Mouse (Mus musculus) midbrain, embryonic 16.5 days (tissue): ENCODE results near the gene Zfp367. TPM values are rescaled to one million over a fixed set of nuclear protein-coding genes. Genes with fewer than 3 reads are reported as not detected.

Experiments
- ATAC-seq: fragments of 200-750 bp; cut with Nextera tagmentation; 2 replicates; pipeline ENCODE4 v1.8.0; 2017; ENCODE audit warnings: moderate TSS enrichment
- H3K27ac ChIP-seq: fragments of 300-500 bp; sonication (generic); 2 replicates; pipeline ENCODE4 v1.5.1; 2014; ENCODE audit warnings: mild to moderate bottlenecking, low read length, mixed read lengths
- H3K27me3 ChIP-seq: fragments of 300-500 bp; sonication (generic); 2 replicates; pipeline ENCODE4 v1.6.1; 2014; ENCODE audit warnings: low read depth, low read length, mixed read lengths; ENCODE audit not compliant: control insufficient read depth, insufficient read depth
- H3K36me3 ChIP-seq: fragments of 300-500 bp; sonication (generic); 2 replicates; pipeline ENCODE4 v1.6.1; 2014; ENCODE audit warnings: mild to moderate bottlenecking, low read length, moderate library complexity, mixed read lengths; ENCODE audit not compliant: control insufficient read depth, insufficient read depth
- H3K4me1 ChIP-seq: fragments of 300-500 bp; sonication (generic); 2 replicates; pipeline ENCODE4 v1.6.1; 2014; ENCODE audit warnings: mild to moderate bottlenecking, low read length, mixed read lengths; ENCODE audit not compliant: control insufficient read depth, insufficient read depth
- H3K4me2 ChIP-seq: fragments of 300-500 bp; sonication (generic); 2 replicates; pipeline ENCODE4 v1.6.1; 2014; ENCODE audit warnings: mild to moderate bottlenecking, low read length, mixed read lengths
- H3K4me3 ChIP-seq: fragments of 300-500 bp; sonication (generic); 2 replicates; pipeline ENCODE4 v1.5.1; 2014; ENCODE audit warnings: low read depth, mild to moderate bottlenecking, low read length, moderate library complexity, mixed read lengths
- H3K9ac ChIP-seq: fragments of 300-500 bp; sonication (generic); 2 replicates; pipeline ENCODE4 v1.6.1; 2014; ENCODE audit warnings: low read depth, low read length, mixed read lengths
- H3K9me3 ChIP-seq: fragments of 300-500 bp; sonication (generic); replicated peaks from 2 replicates; pipeline ENCODE4 v1.6.1; 2014; ENCODE audit warnings: mild to moderate bottlenecking, low read length, mixed read lengths; ENCODE audit not compliant: control insufficient read depth, poor library complexity, severe bottlenecking
- WGBS: fragments of 180-500 bp; shearing (Covaris S2); extraction: QIAGEN DNeasy Blood & Tissue Kit; methylation state at CpG from one replicate; pipeline ENCODE4 v1.1.7; 2014; 5-methylcytosine and 5-hydroxymethylcytosine counted together
- polyA plus RNA-seq: library from polyadenylated mRNA; unstranded; fragments of >200 nt; fragmentation: Nextera tagmentation; extraction: Ambion mirVana; gene quantifications from 2 replicates; pipeline ENCODE4 v1.2.1, GENCODE M21; 2015

Zfp367 gene
- polyA plus RNA-seq, 1 experiment from 2014 or later = 3.8 TPM

DNA sequence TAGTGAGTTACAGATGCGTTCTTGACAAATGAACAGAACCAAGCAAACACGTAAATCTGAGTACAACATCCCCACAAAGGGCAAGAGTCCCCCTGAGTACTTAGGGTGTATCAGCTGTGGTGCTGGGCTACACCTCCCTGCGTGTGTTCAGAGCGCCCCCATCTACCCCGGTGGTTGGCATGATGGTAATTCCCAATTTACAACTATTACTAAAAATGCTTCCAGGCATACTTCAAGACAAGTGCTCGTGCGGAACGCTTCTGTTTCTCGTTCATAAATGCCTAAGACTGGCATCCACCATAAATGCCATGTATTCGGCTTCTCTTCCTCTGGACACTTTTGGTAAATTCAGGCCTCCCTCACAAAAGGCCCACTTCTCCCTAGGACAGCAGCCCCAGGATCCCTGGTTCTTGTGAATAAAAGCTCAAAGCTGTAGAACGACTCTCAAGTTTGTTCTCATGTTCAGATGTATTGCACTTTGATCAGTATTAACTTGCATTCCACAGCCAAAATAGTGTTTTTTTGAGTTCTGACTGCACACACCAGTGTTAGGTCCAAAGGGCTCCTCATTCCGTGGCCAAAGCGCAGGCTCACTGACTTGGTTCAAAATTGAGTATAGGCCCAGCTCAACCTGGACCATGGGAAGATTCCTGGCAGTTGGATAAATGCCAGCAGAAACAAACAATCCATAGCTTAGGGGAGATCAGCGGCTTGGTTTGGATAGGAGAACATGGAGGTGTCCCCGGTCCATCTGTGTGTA is 23.2 kb downstream of the Zfp367 start:
- H3K9me3 ChIP-seq = no peaks in the 10 kb centered on the region
- H3K27me3 ChIP-seq = no peaks in the 10 kb centered on the region
- H3K27ac ChIP-seq = no peak overlapping the region
- peak overlapping the region; percentile 92 for H3K4me2 ChIP-seq
- 39% methylated on average over 15 of the region's 15 CpGs for WGBS
- peaks cover 5% of the 10 kb centered on the region; the same call in 1 of the 2 replicates for H3K4me1 ChIP-seq
- H3K36me3 ChIP-seq = no peaks in the 10 kb centered on the region
- H3K9ac ChIP-seq = no peak overlapping the region
- ATAC-seq = peak; percentile 83; the same call in 1 of the 2 replicates
- peak overlapping the region; percentile 51 for H3K4me3 ChIP-seq

DNA sequence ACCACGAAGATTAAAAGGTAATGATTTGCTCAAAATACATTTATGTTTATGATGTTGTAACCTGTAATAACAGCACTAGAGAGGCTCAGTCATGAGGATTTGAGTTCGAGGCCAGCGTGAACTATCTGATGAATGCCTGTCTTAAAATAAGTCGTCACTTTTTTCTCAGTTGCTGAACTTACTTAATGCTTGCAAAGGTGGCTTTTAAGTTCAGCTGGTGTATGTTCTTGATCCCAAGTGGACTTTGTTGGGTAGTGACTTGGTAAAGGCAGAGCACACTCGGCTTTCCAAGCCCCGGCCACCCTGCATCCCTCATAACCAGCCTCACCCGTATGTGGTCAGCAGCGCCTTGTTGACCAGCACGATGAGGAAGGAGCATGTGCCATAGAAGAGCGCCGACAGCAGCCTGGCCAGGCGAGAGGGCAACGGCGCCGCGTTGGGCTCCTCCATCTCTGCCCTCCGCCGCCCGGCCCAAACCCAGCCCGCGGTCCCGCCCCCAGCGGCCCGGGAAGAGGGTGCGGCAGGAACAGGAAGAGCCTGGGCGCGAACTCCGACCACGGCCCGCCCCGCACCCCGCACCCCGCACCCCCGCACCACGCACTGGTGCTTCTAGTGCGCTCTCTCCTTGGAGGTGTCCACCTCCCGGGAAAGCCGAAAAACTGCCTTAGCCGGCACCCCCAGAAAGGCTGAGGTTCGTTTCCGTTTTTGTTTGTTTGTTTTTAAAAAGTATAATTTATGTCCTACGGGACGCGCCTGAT is 24.0 kb downstream of the Zfp367 start, which contains the start of gene Slc35d2:
Gene Slc35d2 (minus strand): TSS at position 511 of the 758 bp plus-strand sequence.
- Histone ChIP-seq H3K27ac (no peak within 1 kb of the TSS), H3K36me3 (no peaks in the 10 kb centered on the region), H3K27me3 (no peaks in the 10 kb centered on the region), H3K9me3 (no peaks in the 10 kb centered on the region), H3K9ac (peak within 1 kb of the TSS; percentile 66), H3K4me3 (peak within 1 kb of the TSS; percentile 51), H3K4me1 (peaks cover 5% of the 10 kb centered on the region; the same call in 1 of the 2 replicates), H3K4me2 (peak within 1 kb of the TSS; percentile 92)
- 9% methylated on average over 44 of the region's 44 CpGs for WGBS
- peak; percentile 83 for ATAC-seq

DNA sequence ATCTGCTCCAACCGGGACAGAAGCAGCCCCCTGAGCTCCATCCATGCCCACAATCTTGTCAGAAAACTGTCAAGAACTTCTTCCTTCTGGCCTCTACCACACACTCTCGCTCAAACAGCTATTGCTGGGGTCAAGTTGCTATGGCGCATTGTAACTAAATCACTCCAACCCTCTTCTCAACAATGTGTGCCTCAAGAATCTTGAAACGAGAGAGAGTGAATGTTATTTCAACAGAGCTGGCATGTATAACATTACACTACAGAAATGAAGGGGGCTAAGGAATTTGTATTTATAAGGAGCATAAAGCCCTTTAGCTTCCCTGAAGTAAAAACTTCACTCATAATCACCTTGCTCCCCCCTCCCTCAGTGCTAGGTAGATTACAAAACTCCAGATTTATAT is 26.7 kb downstream of the Zfp367 start:
- Histone ChIP-seq H3K27me3 (no peaks in the 10 kb centered on the region), H3K4me1 (peaks cover 5% of the 10 kb centered on the region; the same call in 1 of the 2 replicates), H3K4me3 (no peak overlapping the region), H3K27ac (no peak overlapping the region), H3K4me2 (no peak overlapping the region), H3K9ac (no peak overlapping the region), H3K36me3 (no peaks in the 10 kb centered on the region), H3K9me3 (0 out of 2 replicates have a peak, but pooled peaks cover 3% of the 10 kb centered on the region)
- no peak for ATAC-seq
- WGBS = 55% methylated on average over 4 of the region's 4 CpGs

- ATAC-seq = no peak
- H3K36me3 ChIP-seq = no peaks in the 10 kb centered on the region
- no peak overlapping the region for H3K4me3 ChIP-seq
- H3K27ac ChIP-seq = no peak overlapping the region
- WGBS = 87% methylated on average over 6 of the region's 6 CpGs
- peaks cover 5% of the 10 kb centered on the region; the same call in 1 of the 2 replicates for H3K4me1 ChIP-seq
- H3K9me3 ChIP-seq = 0 out of 2 replicates have a peak, but pooled peaks cover 3% of the 10 kb centered on the region
- H3K9ac ChIP-seq = no peak overlapping the region
- no peak overlapping the region for H3K4me2 ChIP-seq
- H3K27me3 ChIP-seq = no peaks in the 10 kb centered on the region
Measured at GRCm38 (mm10) chr13:64124886-64125285, 28.1 kb downstream of the Zfp367 start.

DNA sequence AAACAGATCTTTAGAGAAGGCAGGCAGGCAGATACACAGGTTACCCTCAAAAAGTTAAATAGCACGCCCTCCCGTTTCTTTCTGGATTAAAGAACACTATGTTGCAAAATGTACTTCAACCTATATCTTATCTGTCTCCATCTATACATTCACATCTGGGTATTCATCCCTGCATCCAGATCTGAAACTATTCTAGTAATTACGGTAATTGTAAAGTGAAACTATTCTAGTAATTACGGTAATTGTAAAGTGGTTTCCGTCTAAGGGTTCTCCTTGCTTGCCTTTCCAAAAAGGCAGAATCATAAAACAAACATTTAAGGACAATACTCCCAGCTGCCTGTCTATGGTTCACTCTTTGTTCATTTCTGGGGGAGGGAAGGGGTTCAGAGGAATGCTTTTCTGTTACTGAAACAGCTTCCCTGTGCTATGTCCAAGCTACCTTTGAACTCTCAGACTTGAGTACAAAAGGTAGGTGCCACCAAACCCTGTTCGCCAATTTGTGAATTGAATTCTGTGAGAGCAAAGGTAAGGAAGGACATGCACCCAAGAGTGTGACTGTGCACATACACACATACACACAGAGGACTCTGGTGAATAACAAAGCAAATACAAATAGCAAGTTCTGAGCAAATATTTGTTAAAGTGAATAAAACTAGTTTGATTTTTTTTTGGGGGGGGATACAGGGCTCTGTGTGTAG is 29.4 kb downstream of the Zfp367 start:
- Histone ChIP-seq H3K4me2 (no peak overlapping the region), H3K9me3 (0 out of 2 replicates have a peak, but pooled peaks cover 3% of the 10 kb centered on the region), H3K9ac (no peak overlapping the region), H3K36me3 (no peaks in the 10 kb centered on the region), H3K4me3 (no peak overlapping the region), H3K4me1 (no peaks in the 10 kb centered on the region), H3K27me3 (no peaks in the 10 kb centered on the region), H3K27ac (no peak overlapping the region)
- no peak for ATAC-seq
- WGBS = 29% methylated on average over 6 of the region's 6 CpGs

DNA sequence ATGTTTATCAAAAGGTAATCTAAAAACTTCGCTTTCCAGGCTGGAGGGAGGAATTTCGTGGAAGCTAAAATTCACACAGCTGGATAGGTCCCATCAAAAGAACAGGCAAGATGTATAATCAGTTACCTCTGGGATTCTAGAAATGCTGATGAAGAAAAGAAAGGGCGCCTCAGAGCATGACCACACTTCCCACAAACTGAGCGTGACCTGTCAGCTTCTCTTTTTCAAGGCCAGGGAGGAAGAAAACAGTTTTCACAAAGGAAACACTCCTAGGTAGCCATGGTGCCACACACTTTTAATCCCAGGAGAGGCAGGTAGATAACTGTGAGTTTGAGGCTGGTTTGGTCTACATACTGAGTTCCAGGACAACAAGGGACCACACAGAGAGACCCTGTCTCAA is 32.2 kb downstream of the Zfp367 start:
- Histone ChIP-seq H3K9me3 (0 out of 2 replicates have a peak, but pooled peaks cover 3% of the 10 kb centered on the region), H3K36me3 (no peaks in the 10 kb centered on the region), H3K9ac (no peak overlapping the region), H3K4me3 (no peak overlapping the region), H3K4me1 (no peaks in the 10 kb centered on the region), H3K27me3 (no peaks in the 10 kb centered on the region), H3K4me2 (no peak overlapping the region), H3K27ac (no peak overlapping the region)
- no peak for ATAC-seq
- 51% methylated on average over 4 of the region's 4 CpGs for WGBS

- no peak overlapping the region for H3K4me3 ChIP-seq
- no peaks in the 10 kb centered on the region for H3K36me3 ChIP-seq
- no peak overlapping the region for H3K4me2 ChIP-seq
- no peak for ATAC-seq
- no peak overlapping the region for H3K9ac ChIP-seq
- H3K9me3 ChIP-seq = no peaks in the 10 kb centered on the region
- no peaks in the 10 kb centered on the region for H3K4me1 ChIP-seq
- WGBS = 60% methylated on average over 2 of the region's 2 CpGs
- no peaks in the 10 kb centered on the region for H3K27me3 ChIP-seq
- no peak overlapping the region for H3K27ac ChIP-seq
Measured at GRCm38 (mm10) chr13:64117442-64117841, 35.6 kb downstream of the Zfp367 start.

GRCm38 (mm10) chr13:64110421-64110820 is 42.6 kb downstream of the Zfp367 start:
- no peak overlapping the region for H3K9ac ChIP-seq
- no peaks in the 10 kb centered on the region for H3K36me3 ChIP-seq
- H3K27ac ChIP-seq = no peak overlapping the region
- H3K27me3 ChIP-seq = no peaks in the 10 kb centered on the region
- no peaks in the 10 kb centered on the region; the same call in 1 of the 2 replicates for H3K4me1 ChIP-seq
- H3K4me2 ChIP-seq = no peak overlapping the region
- H3K9me3 ChIP-seq = no peaks in the 10 kb centered on the region
- WGBS = 88% methylated on average over 1 of the region's 1 CpGs
- H3K4me3 ChIP-seq = no peak overlapping the region
- ATAC-seq = no peak
